Mouse (Mus musculus): ENCODE data around the gene Osbpl2.

DNA sequence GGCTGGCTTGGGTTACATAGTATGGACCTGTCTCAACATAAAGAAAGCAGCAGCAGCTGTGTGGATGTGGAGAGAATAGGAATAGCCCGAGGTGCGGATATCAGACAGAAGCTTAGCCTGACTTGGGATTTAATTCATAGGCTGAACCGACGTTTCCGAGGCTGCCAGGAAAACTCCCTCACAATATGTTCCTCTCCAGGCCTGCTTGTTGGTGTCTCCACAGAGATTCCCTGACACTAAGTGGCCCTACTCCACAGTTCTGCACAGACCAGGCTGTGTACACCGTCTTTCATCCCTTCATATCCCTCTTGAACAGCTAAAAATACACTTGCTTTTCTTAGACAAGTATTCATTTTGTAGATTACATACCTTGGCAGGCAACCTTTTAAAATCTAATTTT is 28.3 kb downstream of the Osbpl2 start:
- no peak for TF ChIP-seq POLR2A (IDR thresholded peaks at IDR 0.05; ENCODE audit: extremely low read depth, insufficient read depth, low read length)
- no peak for TF ChIP-seq CTCF (IDR thresholded peaks at IDR 0.05; ENCODE audit: extremely low read depth, insufficient read depth, low read length)

All from cortical plate, adult 2 months (tissue).